Mouse (Mus musculus): ENCODE results near the gene Rnf126.

Rnf126 gene

DNA sequence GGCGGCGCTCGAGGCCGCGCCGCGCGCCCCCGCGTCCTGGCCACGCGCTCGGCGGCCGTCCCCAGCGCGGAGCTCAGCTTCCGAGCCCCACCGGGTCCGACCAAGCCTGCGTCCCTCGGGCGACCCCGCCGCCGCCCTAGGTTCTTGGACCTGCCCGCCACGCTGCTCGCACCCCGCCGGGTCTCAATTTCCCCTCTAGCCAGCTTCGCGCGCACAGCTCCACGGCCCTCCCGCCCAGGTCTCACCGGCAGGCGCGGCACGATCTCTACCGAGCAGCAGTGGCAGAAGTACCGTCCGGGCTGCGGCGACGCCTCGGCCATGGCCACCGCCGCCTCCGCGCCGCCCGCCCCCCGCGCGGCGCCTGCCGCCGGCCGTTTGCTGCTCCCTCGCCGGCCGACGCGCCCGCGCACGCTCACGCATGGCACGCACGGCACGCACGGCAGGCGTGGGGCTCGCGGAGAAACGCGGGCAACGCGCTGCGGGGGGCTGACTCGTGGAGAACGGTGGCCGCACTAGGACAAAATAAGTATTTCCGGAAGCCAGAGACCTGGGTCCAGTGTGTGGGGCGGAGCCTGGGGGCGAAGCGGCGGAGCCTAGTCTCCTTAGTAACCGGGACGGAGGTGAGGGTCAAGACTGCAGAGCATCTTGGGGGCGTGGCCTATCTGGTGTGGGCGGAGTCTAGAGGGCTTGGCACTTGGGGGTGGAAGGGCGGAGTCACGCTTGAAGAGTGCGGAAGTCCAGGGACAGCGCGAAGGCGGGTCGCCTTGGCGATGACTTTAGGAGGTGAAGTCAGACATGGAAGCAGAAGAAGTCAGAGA lies at the start of gene Rnf126:
Gene Rnf126 (minus strand): TSS at position 445 of the 818 bp plus-strand sequence.
- peak; percentile 100 for DNase-seq (ENCODE audit: extremely low spot score)

GRCm38 (mm10) chr10:79815671-79816494 lies 49.1 kb upstream of the Rnf126 start:
- DNase-seq (ENCODE audit: extremely low spot score), result no peak

GRCm38 (mm10) chr10:79814271-79814842 lies 47.6 kb upstream of the Rnf126 start:
- DNase-seq (ENCODE audit: extremely low spot score), result no peak

DNA sequence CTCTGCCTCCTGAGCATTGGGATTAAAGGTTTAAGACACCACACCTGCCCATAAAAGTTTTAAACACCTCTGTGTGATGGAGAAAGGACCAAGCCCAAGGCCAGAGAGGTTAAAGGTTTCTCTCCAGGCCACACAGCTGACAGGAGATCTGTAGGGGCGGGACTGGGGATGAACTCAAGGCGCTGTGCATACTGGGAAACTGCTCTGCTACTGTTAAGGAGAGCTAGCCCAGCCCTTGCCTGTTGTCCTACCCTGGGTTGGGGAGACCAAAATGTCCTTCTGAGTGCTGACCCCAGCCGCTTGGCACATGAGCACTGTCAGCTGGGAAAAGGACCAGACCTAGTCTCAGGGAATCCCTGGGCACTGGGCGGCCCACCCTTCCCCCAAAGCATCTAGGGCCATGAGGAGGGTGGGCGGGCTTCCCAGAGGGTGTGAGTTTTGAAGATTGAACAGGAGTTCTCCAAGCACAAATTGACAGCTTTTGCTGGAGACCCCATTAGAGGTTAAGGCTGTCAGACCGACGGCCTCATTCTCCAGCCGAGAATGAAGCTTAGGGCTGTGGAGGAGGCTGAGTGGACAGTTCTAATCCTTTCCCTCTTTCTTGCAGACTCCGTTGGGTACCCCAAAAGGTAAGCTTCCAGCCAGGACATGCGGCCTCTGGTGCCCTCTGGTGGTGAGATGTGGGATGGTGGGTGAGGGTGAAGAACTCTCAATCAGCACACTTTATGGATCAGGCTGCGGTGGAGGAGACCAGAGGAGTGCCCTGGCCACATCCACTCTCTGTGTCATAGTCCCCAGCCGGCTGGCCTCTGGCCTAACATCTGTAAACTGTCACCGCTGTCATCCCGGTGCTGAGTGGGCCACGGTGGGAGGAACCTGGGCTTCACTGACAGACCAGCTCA lies 45.2 kb upstream of the Rnf126 start:
- DNase-seq (ENCODE audit: extremely low spot score), result peak; percentile 86

DNA sequence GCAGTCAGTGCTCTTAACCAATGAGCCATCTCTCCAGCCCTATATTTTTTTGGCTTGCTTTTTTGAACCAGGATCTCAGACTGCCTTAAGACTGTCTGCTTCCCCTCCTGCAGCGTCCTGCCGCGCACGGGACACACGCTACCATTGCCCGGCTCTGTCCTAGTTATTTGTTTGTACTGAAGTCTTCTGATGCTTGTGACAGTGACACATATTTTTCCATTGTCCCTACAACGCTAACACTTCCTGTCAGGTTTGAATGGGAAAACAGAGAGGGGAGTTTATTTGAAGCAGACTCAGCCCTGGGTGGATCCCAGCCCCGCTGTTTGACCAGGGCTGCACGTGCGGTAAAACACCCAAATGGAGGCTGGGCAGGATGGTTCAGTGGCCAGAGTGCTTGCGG lies 42.0 kb upstream of the Rnf126 start:
- no peak for DNase-seq (ENCODE audit: extremely low spot score)

GRCm38 (mm10) chr10:79807826-79808225 lies 41.1 kb upstream of the Rnf126 start:
- no peak for DNase-seq (ENCODE audit: extremely low spot score)

GRCm38 (mm10) chr10:79806972-79807371 lies 40.2 kb upstream of the Rnf126 start:
- DNase-seq (ENCODE audit: extremely low spot score), result no peak

- DNase-seq (ENCODE audit: extremely low spot score), result no peak
These were observed 39.6 kb upstream of the Rnf126 start for GRCm38 (mm10) chr10:79806331-79806730.

DNA sequence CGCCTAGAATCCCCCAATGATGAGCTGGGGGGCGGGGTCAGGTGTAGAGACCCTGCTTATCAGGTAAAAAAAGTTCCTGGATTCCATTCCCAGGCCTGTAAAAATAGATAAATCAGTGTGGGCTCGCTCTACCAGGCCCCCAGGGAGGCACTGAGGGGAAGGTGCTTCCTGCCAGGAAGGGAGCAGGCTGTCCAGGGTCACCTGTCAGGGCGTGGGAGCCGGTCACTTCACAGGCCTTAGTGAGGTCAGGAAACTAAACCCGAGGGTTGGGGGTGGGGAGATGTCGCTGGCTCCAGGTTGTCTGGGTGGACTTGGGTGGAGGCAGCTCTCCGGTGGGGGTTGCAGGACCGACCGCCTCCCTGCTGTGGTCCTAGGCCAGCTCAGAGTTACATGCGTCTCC lies 38.9 kb upstream of the Rnf126 start:
- DNase-seq (ENCODE audit: extremely low spot score), result no peak

- peak; percentile 88 for DNase-seq (ENCODE audit: extremely low spot score)
These were observed 37.1 kb upstream of the Rnf126 start for GRCm38 (mm10) chr10:79803716-79804323.

DNA sequence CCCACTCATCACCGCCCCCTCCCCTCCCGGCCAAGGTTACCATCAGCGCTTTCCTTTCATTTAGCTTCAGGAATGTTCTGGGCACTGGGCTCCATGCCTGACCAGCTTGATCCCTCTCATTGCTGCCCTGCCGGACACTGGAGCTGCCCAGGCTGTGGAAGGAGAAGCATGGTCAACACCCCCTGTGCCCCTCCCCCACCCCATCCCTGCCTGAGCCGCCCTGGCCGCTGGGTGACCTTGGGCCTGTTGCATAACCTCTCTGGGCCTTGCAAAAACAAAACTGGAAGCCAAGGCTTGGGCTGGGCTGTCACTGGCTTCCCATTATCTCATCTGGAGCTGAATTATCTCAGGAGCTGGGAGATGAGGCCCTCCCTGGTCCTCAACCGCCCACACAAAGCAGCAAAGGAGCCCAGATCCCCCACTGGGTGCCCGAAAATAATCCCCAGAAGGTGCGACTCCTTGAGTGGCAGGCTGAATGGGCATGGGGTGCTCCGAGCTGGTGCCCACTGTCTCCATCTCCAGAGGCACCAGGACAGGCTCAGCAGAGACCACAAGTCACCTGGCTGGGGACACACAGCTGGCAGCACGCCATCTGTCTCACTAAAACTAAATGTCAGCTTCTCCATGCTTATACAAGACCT lies 35.7 kb upstream of the Rnf126 start:
- no peak for DNase-seq (ENCODE audit: extremely low spot score)

- no peak for DNase-seq (ENCODE audit: extremely low spot score)
These were observed 35.1 kb upstream of the Rnf126 start for GRCm38 (mm10) chr10:79801837-79802236.

DNA sequence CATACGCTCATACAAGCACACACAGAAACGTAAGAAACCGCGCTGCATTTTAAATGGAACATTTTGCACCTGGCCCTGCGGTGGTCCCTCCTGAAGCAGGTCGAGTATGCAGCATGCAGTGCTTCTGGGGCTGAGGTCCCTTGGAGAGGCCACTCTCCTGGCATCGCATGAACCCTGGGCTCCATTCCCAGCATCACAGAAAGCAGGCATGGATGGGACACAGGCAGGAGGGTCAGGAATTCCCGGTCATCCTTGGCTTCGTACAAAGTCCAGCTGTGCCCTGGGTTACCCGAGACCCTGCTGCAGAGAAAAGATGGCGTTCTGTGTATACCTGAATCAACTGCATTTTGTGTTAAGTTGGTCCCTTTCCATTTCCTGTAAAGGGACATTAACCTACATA lies 33.8 kb upstream of the Rnf126 start:
- DNase-seq (ENCODE audit: extremely low spot score), result no peak

GRCm38 (mm10) chr10:79798289-79798928 lies 31.7 kb upstream of the Rnf126 start:
- DNase-seq (ENCODE audit: extremely low spot score), result no peak

GRCm38 (mm10) chr10:79797326-79797725 lies 30.6 kb upstream of the Rnf126 start:
- no peak for DNase-seq (ENCODE audit: extremely low spot score)

DNA sequence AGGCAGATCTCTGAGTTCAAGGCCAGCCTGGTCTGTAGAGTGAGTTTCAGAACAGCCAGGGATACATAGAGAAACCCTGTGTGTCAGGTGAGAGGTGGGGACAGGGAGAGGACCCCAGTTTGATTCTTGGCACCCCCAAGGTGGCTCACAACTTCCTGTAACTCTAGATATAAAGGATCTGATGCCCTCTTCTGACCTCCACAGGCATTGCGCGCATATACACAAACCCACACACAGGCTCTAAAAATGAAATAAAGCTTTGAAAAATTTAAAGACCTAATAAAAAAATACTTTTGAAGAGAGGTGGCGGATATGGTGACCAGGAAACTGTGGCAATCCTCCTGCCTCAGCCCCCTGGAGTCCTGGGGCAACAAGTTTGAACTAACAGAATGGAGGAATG lies 29.2 kb upstream of the Rnf126 start:
- no peak for DNase-seq (ENCODE audit: extremely low spot score)

GRCm38 (mm10) chr10:79794491-79794931 lies 27.8 kb upstream of the Rnf126 start:
- DNase-seq (ENCODE audit: extremely low spot score), result no peak

GRCm38 (mm10) chr10:79793738-79794490 lies 27.2 kb upstream of the Rnf126 start:
- peak; percentile 64 for DNase-seq (ENCODE audit: extremely low spot score)

- DNase-seq (ENCODE audit: extremely low spot score), result peak; percentile 79
These were observed 26.4 kb upstream of the Rnf126 start, which contains the start of gene Palm for GRCm38 (mm10) chr10:79793051-79793737. Gene Palm (plus strand): TSS chr10:79793572.
